Mouse (Mus musculus) neural tube, embryonic 12.5 days (tissue): ENCODE results near the gene Mfsd9. TPM values are rescaled to one million over a fixed set of nuclear protein-coding genes. Genes with fewer than 3 reads are reported as not detected.

ENCODE experiments used
- ATAC-seq: fragments of 200-750 bp; cut with Nextera tagmentation; 2 replicates; pipeline ENCODE4 v1.8.0; 2017; ENCODE audit warnings: low read depth, mild to moderate bottlenecking, moderate TSS enrichment, moderate library complexity; ENCODE audit not compliant: low FRiP score
- H3K27ac ChIP-seq: fragments of 300-500 bp; sonication (generic); 2 replicates; pipeline ENCODE4 v1.5.1; 2016
- H3K27me3 ChIP-seq: fragments of 300-500 bp; sonication (generic); replicated peaks from 2 replicates; pipeline ENCODE4 v1.6.1; 2016; ENCODE audit warnings: mild to moderate bottlenecking
- H3K36me3 ChIP-seq: fragments of 300-500 bp; sonication (generic); 2 replicates; pipeline ENCODE4 v1.6.1; 2016; ENCODE audit warnings: mild to moderate bottlenecking
- H3K4me1 ChIP-seq: fragments of 300-500 bp; sonication (generic); 2 replicates; pipeline ENCODE4 v1.6.1; 2016
- H3K4me2 ChIP-seq: fragments of 300-500 bp; sonication (generic); replicated peaks from 2 replicates; pipeline ENCODE4 v1.6.1; 2016; ENCODE audit warnings: mild to moderate bottlenecking
- H3K4me3 ChIP-seq: fragments of 300-500 bp; sonication (generic); 2 replicates; pipeline ENCODE4 v1.5.1; 2016
- H3K9ac ChIP-seq: fragments of 300-500 bp; sonication (generic); 2 replicates; pipeline ENCODE4 v1.6.1; 2016; ENCODE audit warnings: mild to moderate bottlenecking
- H3K9me3 ChIP-seq: fragments of 300-500 bp; sonication (generic); 2 replicates; pipeline ENCODE4 v1.6.1; 2016; ENCODE audit warnings: mild to moderate bottlenecking
- WGBS: fragments of 180-500 bp; shearing (Covaris S2); methylation state at CpG from one replicate; pipeline ENCODE4 v1.1.7; 2016; 5-methylcytosine and 5-hydroxymethylcytosine counted together
- polyA plus RNA-seq: library from polyadenylated mRNA; unstranded; fragments of >200 nt; fragmentation: Nextera tagmentation; extraction: Ambion mirVana; gene quantifications from 2 replicates; pipeline ENCODE4 v1.2.1, GENCODE M21; 2016

The Mfsd9 gene
- polyA plus RNA-seq, 1 experiment from 2014 or later: 4.9 TPM

DNA sequence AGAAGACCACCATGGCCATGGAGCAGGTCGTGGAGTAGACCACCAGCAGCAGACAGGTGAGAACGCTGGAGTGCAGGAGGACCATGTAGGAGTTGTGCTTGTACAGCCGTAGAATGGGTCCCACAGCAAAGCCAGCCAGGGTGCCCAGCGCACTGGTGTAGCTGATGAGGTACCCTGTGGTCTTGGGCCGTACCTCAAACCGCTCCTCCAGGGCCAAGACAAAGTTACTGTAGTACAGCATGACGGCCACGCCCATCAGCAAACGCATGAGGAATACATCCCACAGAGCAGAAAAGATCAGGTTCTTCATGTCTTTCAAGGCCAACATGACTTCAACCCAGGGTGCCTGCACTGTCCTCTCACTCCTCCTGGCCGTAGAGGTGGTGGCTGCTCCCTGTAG lies 16.4 kb downstream of the Mfsd9 start:
- Histone ChIP-seq H3K9ac (no peak overlapping the region), H3K4me1 (no peaks in the 10 kb centered on the region), H3K4me3 (no peak overlapping the region), H3K36me3 (peaks cover 13% of the 10 kb centered on the region; the same call in 1 of the 2 replicates), H3K9me3 (0 out of 2 replicates have a peak, but pooled peaks cover 7% of the 10 kb centered on the region), H3K4me2 (no peak overlapping the region), H3K27ac (no peak overlapping the region), H3K27me3 (no peaks in the 10 kb centered on the region)
- WGBS: 93% methylated on average over 10 of the region's 10 CpGs
- ATAC-seq: no peak

GRCm38 (mm10) chr1:40773234-40773633 lies 17.3 kb downstream of the Mfsd9 start:
- Histone ChIP-seq H3K4me3 (no peak overlapping the region), H3K27me3 (no peaks in the 10 kb centered on the region), H3K27ac (no peak overlapping the region), H3K9ac (no peak overlapping the region), H3K4me1 (no peaks in the 10 kb centered on the region), H3K36me3 (peaks cover 8% of the 10 kb centered on the region; the same call in 1 of the 2 replicates), H3K4me2 (no peak overlapping the region), H3K9me3 (no peaks in the 10 kb centered on the region)
- WGBS: 90% methylated on average over 5 of the region's 5 CpGs
- ATAC-seq: no peak

- no peaks in the 10 kb centered on the region for H3K4me1 ChIP-seq
- H3K4me2 ChIP-seq: no peak overlapping the region
- 91% methylated on average over 7 of the region's 7 CpGs for WGBS
- H3K27ac ChIP-seq: no peak overlapping the region
- no peaks in the 10 kb centered on the region for H3K9me3 ChIP-seq
- H3K4me3 ChIP-seq: no peak overlapping the region
- no peak for ATAC-seq
- H3K36me3 ChIP-seq: peaks cover 8% of the 10 kb centered on the region; the same call in 1 of the 2 replicates
- no peaks in the 10 kb centered on the region for H3K27me3 ChIP-seq
- H3K9ac ChIP-seq: no peak overlapping the region
Observed at GRCm38 (mm10) chr1:40771196-40771970, 19.1 kb downstream of the Mfsd9 start.

GRCm38 (mm10) chr1:40769331-40769894 lies 21.1 kb downstream of the Mfsd9 start:
- Histone ChIP-seq H3K27me3 (no peaks in the 10 kb centered on the region), H3K4me3 (no peak overlapping the region), H3K9me3 (no peaks in the 10 kb centered on the region), H3K4me2 (no peak overlapping the region), H3K27ac (no peak overlapping the region), H3K36me3 (peaks cover 8% of the 10 kb centered on the region; the same call in 1 of the 2 replicates), H3K9ac (no peak overlapping the region), H3K4me1 (no peaks in the 10 kb centered on the region)
- ATAC-seq: no peak
- WGBS: 68% methylated on average over 4 of the region's 4 CpGs

- no peak overlapping the region for H3K9ac ChIP-seq
- H3K4me1 ChIP-seq: no peaks in the 10 kb centered on the region
- H3K36me3 ChIP-seq: no peaks in the 10 kb centered on the region
- no peak for ATAC-seq
- no peak overlapping the region for H3K4me3 ChIP-seq
- H3K9me3 ChIP-seq: no peaks in the 10 kb centered on the region
- WGBS: 22% methylated on average over 6 of the region's 6 CpGs
- no peak overlapping the region for H3K27ac ChIP-seq
- H3K4me2 ChIP-seq: no peak overlapping the region
- H3K27me3 ChIP-seq: no peaks in the 10 kb centered on the region
Observed at GRCm38 (mm10) chr1:40768606-40769005, 21.9 kb downstream of the Mfsd9 start.

- Histone ChIP-seq H3K4me2 (no peak overlapping the region), H3K27me3 (no peaks in the 10 kb centered on the region), H3K4me1 (no peaks in the 10 kb centered on the region), H3K27ac (no peak overlapping the region), H3K36me3 (no peaks in the 10 kb centered on the region), H3K4me3 (no peak overlapping the region), H3K9ac (no peak overlapping the region), H3K9me3 (no peaks in the 10 kb centered on the region)
- no peak for ATAC-seq
- 88% methylated on average over 18 of the region's 18 CpGs for WGBS
Observed at GRCm38 (mm10) chr1:40767588-40767987, 22.9 kb downstream of the Mfsd9 start.

- WGBS: 81% methylated on average over 12 of the region's 12 CpGs
- H3K4me2 ChIP-seq: no peak overlapping the region
- no peak overlapping the region for H3K9ac ChIP-seq
- H3K4me1 ChIP-seq: no peaks in the 10 kb centered on the region
- no peaks in the 10 kb centered on the region for H3K9me3 ChIP-seq
- no peak overlapping the region for H3K27ac ChIP-seq
- ATAC-seq: no peak
- no peaks in the 10 kb centered on the region for H3K27me3 ChIP-seq
- no peak overlapping the region for H3K4me3 ChIP-seq
- no peaks in the 10 kb centered on the region for H3K36me3 ChIP-seq
Observed at GRCm38 (mm10) chr1:40765521-40765920, 25.0 kb downstream of the Mfsd9 start.

DNA sequence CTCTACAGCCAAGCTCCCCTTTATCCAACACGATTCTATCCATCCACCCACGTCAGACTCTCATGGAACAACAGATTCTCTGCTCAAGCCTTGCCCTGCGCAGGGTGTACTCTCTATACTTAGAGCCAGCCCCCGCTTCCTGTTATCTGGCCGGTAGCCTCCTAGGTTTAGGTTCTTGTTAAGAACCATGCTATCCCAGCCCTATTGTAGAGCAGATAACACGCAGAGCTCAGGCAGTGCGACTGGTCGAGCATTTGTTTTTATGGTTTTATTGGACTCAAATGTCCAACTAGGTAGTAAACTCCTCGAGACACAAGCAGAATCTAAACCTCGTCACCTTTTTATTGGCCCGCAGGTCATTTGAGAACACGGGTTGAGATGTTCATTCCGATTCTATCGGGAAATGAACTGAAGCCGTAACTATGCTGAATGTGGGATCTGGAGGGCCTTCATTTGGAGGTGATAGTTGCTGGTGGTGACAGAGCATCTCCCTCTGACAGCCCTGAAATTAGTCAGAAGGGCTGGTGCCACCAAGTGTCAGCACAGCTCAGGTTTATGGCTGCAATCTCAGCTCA lies 25.7 kb downstream of the Mfsd9 start:
- Histone ChIP-seq H3K36me3 (no peaks in the 10 kb centered on the region), H3K4me3 (no peak overlapping the region), H3K4me1 (no peaks in the 10 kb centered on the region), H3K27ac (no peak overlapping the region), H3K9ac (no peak overlapping the region), H3K4me2 (no peak overlapping the region), H3K27me3 (no peaks in the 10 kb centered on the region), H3K9me3 (no peaks in the 10 kb centered on the region)
- ATAC-seq: no peak
- WGBS: 37% methylated on average over 15 of the region's 15 CpGs

DNA sequence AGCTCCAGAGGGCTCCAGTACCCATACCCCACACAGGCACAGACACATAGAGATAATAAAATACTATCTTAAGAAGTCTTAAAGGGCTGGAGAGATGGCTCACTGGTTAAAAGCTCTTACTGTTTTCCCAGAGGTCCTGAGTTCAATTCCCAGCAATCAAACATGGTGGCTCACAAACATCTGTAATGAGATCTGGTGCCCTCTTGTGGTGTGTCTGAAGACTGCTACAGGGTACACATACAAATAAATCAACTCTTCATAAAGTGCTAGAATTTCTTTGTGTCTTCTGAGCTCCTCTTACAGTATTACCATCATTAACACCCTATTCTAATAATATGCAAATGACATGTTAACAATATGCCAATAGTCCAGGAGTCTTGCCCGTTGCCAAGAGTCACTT lies 26.4 kb downstream of the Mfsd9 start:
- Histone ChIP-seq H3K36me3 (no peaks in the 10 kb centered on the region), H3K4me1 (no peaks in the 10 kb centered on the region), H3K9ac (no peak overlapping the region), H3K4me3 (no peak overlapping the region), H3K27ac (no peak overlapping the region), H3K27me3 (no peaks in the 10 kb centered on the region), H3K4me2 (no peak overlapping the region), H3K9me3 (no peaks in the 10 kb centered on the region)
- 81% methylated on average over 1 of the region's 1 CpGs for WGBS
- no peak for ATAC-seq

- Histone ChIP-seq H3K9ac (no peak overlapping the region), H3K4me3 (no peak overlapping the region), H3K4me1 (no peaks in the 10 kb centered on the region), H3K27ac (no peak overlapping the region), H3K36me3 (no peaks in the 10 kb centered on the region), H3K27me3 (no peaks in the 10 kb centered on the region), H3K9me3 (no peaks in the 10 kb centered on the region), H3K4me2 (no peak overlapping the region)
- ATAC-seq: no peak
- 88% methylated on average over 6 of the region's 6 CpGs for WGBS
Observed at GRCm38 (mm10) chr1:40759751-40760445, 30.6 kb downstream of the Mfsd9 start.

DNA sequence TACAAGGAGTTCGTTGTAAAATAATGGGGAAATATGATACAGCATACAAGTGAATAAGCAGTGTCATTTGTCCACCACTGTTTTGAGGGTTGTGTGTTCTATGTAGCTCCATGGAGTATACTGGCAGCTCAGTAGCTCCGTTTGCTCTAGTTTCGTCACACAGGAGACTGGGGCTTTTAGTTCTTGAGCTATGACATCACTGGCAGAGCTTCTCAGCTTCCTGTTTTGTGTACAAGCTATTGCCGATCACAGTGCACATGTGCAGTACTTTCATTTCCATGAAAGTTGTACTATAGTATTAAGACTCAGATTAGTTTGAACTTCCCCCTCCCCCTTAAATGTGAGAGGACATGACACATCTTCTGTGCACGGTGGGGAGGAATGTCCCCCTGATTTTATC lies 44.4 kb downstream of the Mfsd9 start:
- ATAC-seq: no peak
- H3K4me3 ChIP-seq: no peak overlapping the region
- 82% methylated on average over 5 of the region's 5 CpGs for WGBS
- no peaks in the 10 kb centered on the region for H3K9me3 ChIP-seq
- no peak overlapping the region for H3K9ac ChIP-seq
- H3K4me2 ChIP-seq: no peak overlapping the region
- no peaks in the 10 kb centered on the region for H3K36me3 ChIP-seq
- H3K27ac ChIP-seq: no peak overlapping the region
- no peaks in the 10 kb centered on the region for H3K4me1 ChIP-seq
- H3K27me3 ChIP-seq: no peaks in the 10 kb centered on the region

DNA sequence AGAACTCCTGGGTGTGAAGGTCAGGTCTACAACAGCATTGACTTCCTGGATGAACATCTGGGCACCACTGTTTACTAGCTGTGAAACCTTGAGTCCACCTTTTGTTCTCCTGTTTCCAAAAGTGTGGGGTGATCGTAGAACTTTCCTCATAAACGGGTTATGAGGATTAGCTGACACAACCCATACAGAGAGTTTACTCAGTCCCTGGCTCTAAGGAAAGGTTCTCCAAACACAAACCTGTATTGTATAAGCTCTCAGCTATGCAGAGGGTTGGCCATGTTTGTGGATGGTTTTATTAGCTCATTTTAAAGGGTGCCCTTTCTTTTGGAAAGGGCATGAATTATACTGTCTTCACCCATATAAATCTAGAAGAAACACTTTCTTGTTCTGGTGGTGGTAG lies 49.7 kb downstream of the Mfsd9 start:
- whole genome bisulfite sequencing: 73% methylated on average over 2 of the region's 2 CpGs
- Histone ChIP-seq H3K27ac (no peak overlapping the region), H3K36me3 (no peaks in the 10 kb centered on the region), H3K4me2 (no peak overlapping the region), H3K9ac (no peak overlapping the region), H3K9me3 (no peaks in the 10 kb centered on the region), H3K4me1 (no peaks in the 10 kb centered on the region), H3K4me3 (no peak overlapping the region), H3K27me3 (no peaks in the 10 kb centered on the region)
- ATAC-seq: no peak
